Mouse (Mus musculus): ENCODE measurements around the gene Dcpp1.

GRCm38 (mm10) chr17:23857913-23858312 lies 22.8 kb upstream of the Dcpp1 start:
- TF ChIP-seq EP300 (IDR thresholded peaks at IDR 0.05; ENCODE audit: low read depth), result no peak
- TF ChIP-seq CTCF (IDR thresholded peaks at IDR 0.05; ENCODE audit: low read depth), result no peak
